Mouse (Mus musculus) mammary gland, adult 2 months (tissue): ENCODE results near the gene Ebf4. TPM values are rescaled to one million over a fixed set of nuclear protein-coding genes. Genes with fewer than 3 reads are reported as not detected.

Experiments used
- polyA plus RNA-seq: library from polyadenylated mRNA; depleted of rRNA; stranded (reverse); fragments of >200 nt; gene quantifications from 2 replicates; pipeline ENCODE4 v1.2.3, GENCODE M21; 2012; ENCODE audit warnings: low replicate concordance; rRNA removed

Ebf4 gene
- 1.6 and 2.6 TPM in 2 replicates for polyA plus RNA-seq

GRCm38 (mm10) chr2:130294936-130295277 is at the start of gene Ebf4:
Gene Ebf4, plus strand, starts transcription at chr2:130295169.

GRCm38 (mm10) chr2:130274149-130274861 is 20.7 kb upstream of the Ebf4 start, which contains the start of gene Nop56:
Gene Nop56, plus strand, starts transcription at chr2:130274430.

GRCm38 (mm10) chr2:130283854-130284654 is 10.9 kb upstream of the Ebf4 start, which contains the start of gene Idh3b:
Gene Idh3b, minus strand, starts transcription at chr2:130284547.

GRCm38 (mm10) chr2:130397186-130397985 is 102.4 kb downstream of the Ebf4 start, which contains the start of gene Cpxm1:
Gene Cpxm1, minus strand, starts transcription at chr2:130397574.

GRCm38 (mm10) chr2:130404939-130405338 is 110.0 kb downstream of the Ebf4 start, which contains the start of the genes Gm28372 and 1700020A23Rik:
Gene Gm28372, plus strand, starts transcription at chr2:130405239.
Gene 1700020A23Rik, plus strand, starts transcription at chr2:130405259.

GRCm38 (mm10) chr2:130406178-130406577 is 111.2 kb downstream of the Ebf4 start, which contains the start of gene Tmem239:
Gene Tmem239, plus strand, starts transcription at chr2:130406478.

Other genes starting within 250 kb of the Ebf4 start
- not detected in 2 replicates for gene Tgm6, start 182.8 kb upstream of the Ebf4 start, polyA plus RNA-seq
- gene Snrpb, start 115.8 kb upstream of the Ebf4 start, polyA plus RNA-seq = 223 and 260 TPM in 2 replicates
- not detected in 2 replicates for gene Tmc2, start 100.0 kb upstream of the Ebf4 start, polyA plus RNA-seq
- 43.7 and 72.1 TPM in 2 replicates for gene Nop56, start 20.7 kb upstream of the Ebf4 start, polyA plus RNA-seq
- gene Idh3b, start 10.6 kb upstream of the Ebf4 start, polyA plus RNA-seq = 237 and 433 TPM in 2 replicates
- gene Cpxm1, start 102.4 kb downstream of the Ebf4 start, polyA plus RNA-seq = 67.7 and 77.2 TPM in 2 replicates
- not detected in 2 replicates for gene Gm28372, start 110.1 kb downstream of the Ebf4 start, polyA plus RNA-seq
- not detected in 2 replicates for gene 1700020A23Rik, start 110.1 kb downstream of the Ebf4 start, polyA plus RNA-seq
- gene Tmem239, start 111.3 kb downstream of the Ebf4 start, polyA plus RNA-seq = not detected in 2 replicates
- 61.1 and 100 TPM in 2 replicates for gene Vps16, start 129.2 kb downstream of the Ebf4 start, polyA plus RNA-seq
- 44.2 and 51.1 TPM in 2 replicates for gene Pced1a, start 129.5 kb downstream of the Ebf4 start, polyA plus RNA-seq
- 60.0 and 66.0 TPM in 2 replicates for gene Ptpra, start 155.1 kb downstream of the Ebf4 start, polyA plus RNA-seq